Mouse (Mus musculus) ES-Bruce4 (cell line): Measurements from ENCODE around the gene Slc30a5.

ENCODE experiments used
- CTCF ChIP-seq: IDR thresholded peaks from one replicate; pipeline ENCODE4 v1.8.1; 2011; ENCODE audit warnings: low read depth, low read length
- EP300 ChIP-seq: IDR thresholded peaks from 2 replicates; pipeline ENCODE4 v1.6.1; 2011; ENCODE audit warnings: low read depth, low read length; ENCODE audit not compliant: insufficient read depth

DNA sequence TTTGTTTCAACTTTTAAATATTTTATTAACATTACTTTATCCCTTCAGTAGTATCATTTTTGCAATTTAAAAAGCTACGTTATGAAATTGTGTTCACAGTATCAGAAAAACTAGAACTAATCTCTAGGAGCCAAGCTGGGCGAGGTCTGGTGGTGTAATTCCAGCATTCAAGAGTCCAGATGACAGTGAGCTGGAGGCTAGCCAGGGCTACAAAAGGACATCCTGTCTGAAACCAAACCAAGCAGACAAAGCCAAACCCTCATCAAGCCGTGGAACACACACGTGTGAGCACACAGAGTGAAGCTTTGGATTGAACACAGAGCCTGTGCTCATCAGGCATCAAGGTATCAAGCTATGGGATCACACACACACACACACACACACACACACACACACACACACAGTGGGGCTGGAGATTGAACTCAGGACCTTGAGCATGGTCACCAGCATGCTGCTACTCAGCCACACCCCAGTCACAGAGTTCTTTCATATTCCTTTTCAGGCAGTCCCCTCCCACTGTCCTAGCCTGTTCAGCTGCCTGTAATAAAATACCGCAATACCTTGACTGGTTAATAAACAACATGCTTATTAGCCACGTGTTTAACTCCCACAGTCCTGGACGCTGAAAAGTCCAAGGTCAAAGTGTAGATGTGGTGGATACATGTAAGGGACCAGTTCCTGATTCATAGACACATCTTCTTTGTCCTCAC lies 9.9 kb upstream of the Slc30a5 start:
- TF ChIP-seq CTCF (no peak), EP300 (no peak)
